Mouse (Mus musculus): ENCODE measurements around the gene Vcp.
A peak's percentile ranks its signal among the peaks of the same experiment; 100 is the strongest.

Gene Vcp

DNA sequence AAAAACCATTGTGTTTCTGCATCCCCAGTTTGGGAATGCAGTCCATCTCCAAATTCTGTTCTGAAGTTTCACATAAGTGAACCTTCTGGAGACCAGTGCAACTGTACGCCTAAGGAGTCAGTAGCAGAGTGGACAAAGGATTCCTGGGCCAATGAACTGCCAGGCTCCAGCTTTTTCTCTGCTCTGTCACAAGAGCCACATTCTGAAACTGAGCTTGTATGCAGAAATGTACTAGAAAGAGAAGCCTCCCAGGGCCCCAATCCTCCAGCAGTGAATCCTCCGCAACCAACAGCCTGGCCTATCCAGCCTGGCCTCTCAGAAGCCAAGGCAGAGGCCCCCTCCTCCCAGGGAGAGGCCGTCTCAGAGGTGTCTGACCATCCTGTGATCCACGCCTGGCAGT lies 27.4 kb downstream of the Vcp start:
- no peak for DNase-seq (ENCODE audit: low spot score in 2 of 2)

DNA sequence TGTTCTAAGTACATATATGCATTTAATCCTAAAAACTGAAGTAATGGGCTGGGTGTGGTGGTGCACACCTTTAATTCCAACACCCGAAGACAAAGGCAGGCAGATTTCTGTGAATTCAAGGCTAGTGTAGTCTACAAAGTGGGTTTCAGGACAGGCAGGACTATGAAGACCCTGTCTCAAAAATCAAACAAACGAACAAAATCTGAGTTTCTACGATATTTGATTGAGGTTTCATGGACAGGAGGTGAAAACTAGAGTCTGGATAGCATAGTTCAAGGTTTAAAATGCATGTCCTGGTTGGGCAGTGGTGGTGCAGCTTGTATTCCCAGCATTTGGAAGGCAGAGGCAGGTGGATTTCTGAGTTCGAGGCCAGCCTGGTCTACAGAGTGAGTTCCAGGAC lies 31.0 kb downstream of the Vcp start, which contains the start of gene 1700022I11Rik:
Gene 1700022I11Rik, plus strand, starts transcription at position 301 of the 400 bp plus-strand sequence.
- no peak for DNase-seq (ENCODE audit: low spot score in 2 of 2)

DNA sequence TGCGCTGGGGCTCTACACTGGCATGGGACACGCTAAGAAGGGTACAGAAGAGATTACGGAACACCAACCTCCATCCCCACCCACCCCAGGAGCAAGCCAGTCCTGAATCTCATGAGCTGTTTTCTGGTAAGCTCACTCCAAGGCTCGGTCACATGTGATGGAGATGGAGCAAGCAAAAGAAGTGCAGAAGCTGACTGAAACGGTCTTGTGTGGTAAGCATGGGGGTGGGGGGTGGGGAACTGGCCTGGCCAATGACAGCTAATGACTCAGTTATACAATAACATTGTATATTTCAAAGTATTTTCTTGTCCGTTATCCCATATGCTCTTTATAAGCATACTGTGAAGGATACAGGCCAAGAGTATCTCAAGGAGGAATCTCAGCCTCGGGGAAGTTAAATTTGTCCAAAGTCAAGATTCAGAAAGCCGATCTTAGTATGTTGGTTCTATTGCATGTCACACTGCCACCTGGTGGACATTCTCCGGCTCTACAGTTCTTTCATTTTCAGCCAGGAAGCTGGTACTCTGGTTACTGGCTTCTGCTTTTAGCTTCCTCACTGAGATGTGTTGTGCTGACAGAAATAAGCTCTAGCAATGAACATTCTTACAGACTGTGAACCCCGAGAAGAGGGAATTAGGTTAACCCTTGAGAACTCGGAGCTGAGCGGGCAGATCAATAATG lies 35.1 kb downstream of the Vcp start:
- DNase-seq (ENCODE audit: low spot score in 2 of 2): peak in 1 of 2 experiments; percentile 72

DNA sequence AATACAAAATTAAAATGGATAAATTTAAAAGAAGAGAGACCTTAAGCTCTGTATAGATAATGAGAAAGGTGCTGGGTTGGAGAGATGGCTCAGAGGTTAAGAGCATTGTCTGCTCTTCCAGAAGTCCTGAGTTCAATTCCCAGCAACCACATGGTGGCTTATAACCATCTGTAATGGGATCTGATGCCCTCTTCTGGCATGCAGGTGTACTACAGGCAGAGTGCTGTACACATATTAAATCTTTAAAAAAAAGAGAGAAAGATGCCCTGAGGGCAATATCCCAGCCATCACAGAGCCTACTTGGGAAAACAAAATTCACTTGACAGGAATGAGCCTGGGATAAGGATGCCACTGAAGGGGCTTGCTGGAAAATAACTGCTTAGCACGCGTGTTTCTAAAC lies 36.8 kb downstream of the Vcp start:
- DNase-seq (ENCODE audit: low spot score in 2 of 2): no peak

DNA sequence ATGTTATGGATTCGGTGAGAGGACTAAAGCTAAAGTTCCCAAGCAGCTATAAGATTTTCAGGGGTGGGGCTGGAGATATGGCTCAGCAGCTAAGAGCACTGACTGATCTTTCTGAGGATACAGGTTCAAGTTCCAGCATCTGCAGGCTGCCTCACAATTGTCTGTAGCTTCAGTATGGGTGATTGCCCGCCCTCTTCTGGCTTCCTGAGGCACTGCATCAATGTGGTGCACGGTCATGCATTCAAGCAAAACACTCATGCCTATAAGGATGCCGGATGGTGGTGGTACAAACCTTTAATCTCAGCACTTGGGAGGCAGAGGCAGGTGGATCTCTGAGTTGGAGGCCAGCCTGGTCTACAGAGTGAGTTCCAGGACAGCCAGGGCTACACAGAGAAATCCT lies 38.7 kb downstream of the Vcp start:
- peak in 1 of 2 experiments; percentile 79 for DNase-seq (ENCODE audit: low spot score in 2 of 2)

DNA sequence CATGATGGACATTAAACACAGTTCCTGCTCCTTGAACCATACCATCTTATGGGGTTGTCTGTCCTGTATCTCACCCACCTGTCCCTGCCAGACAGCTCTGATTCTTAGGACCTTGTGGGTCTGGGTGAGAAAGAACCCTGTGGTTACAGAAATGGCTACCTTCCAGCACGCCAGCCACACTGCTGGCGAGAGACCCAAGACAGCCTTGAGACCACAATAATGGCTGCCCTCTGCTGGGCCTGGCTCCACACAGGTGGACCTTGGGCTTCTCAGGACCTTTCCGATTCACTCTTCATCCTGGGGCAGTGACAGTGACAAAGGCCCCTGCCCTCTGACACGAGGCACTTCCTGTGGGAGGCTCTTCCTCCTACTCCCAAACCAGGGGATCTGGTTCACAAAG lies 40.9 kb downstream of the Vcp start:
- DNase-seq (ENCODE audit: low spot score in 2 of 2): no peak

DNA sequence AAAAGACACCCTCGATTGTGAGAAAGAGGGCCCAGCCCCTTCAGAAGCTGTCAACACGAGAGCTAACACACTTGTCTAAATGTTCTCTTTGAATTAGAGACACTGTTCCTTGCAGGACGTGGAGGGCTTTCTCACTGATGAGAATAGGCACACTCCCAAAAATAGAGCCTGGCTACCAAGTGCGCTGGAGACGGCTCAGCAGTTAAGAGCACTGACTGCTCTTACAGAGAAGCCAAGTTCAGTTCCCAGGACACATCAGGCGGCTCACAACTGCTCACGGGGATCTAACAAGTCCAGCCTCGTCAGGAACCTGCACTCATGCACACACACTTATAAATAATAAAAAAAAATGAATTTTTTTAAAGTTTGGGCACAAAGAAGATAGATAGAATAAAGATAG lies 41.4 kb downstream of the Vcp start:
- DNase-seq (ENCODE audit: low spot score in 2 of 2): no peak

DNA sequence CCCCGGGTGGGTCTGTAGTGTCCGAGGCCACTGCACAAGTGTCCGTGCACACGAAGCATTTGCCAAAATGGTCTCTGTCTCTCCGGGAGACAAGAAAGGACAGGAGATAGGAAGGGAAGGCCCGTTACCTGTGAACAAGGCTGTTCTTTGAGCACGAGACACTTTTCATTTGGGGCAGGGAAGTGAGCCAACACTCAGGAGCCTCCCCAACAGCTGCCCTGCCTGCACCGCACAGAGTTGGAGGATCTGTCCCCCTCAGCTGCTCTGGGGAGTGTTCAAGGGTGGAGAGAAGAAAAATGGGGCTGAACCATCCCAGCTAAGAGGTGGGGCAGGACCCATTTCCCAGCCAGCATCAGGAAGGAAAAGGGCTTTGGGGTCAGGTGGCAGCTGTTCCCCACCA lies 42.3 kb downstream of the Vcp start:
- DNase-seq (ENCODE audit: low spot score in 2 of 2): no peak

DNA sequence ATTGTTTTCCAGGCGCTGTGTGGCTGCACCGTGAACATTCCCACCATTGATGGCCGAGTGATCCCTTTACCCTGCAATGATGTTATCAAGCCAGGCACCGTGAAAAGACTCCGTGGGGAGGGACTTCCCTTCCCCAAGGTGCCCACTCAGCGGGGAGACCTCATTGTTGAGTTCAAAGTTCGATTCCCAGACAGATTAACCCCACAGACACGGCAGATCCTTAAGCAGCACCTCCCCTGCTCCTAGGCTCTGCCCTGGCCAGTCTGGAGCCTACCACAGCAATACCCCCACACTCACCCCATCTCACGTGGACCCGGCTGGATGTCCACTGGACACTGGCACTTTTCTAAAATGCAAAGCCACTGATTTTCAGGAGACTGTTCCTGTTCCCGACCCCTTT lies 43.0 kb downstream of the Vcp start:
- DNase-seq (ENCODE audit: low spot score in 2 of 2): no peak

DNA sequence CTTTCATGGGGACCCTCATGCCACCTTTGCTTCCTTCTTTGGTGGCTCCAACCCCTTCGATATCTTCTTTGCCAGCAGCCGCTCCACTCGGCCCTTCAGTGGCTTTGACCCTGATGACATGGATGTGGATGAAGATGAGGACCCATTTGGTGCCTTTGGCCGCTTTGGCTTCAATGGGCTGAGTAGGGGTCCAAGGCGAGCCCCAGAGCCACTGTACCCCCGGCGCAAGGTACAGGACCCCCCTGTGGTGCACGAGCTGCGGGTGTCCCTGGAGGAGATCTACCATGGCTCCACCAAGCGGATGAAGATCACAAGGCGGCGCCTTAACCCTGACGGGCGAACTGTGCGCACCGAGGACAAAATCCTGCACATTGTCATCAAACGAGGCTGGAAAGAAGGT lies 43.7 kb downstream of the Vcp start:
- DNase-seq (ENCODE audit: low spot score in 2 of 2): no peak

DNA sequence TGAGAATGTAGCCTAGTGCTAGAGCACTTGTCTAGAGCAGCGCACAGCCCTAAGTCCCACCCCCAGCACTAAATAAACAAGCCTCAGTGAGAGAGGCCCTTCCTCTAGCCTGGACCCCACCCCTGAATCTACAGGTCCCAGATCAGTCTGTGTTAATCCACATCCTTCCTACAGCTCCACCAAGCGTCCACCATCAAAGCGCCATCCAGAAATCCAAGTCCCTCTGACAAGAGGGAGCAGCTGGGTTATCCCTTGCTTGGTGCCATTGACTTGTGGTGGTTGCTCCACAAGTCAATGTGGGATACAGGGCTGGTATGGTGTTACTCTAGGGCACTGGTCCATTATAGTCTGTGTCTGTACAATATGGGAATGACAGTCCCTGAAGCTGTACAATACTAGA lies 45.1 kb downstream of the Vcp start:
- no peak for DNase-seq (ENCODE audit: low spot score in 2 of 2)

DNA sequence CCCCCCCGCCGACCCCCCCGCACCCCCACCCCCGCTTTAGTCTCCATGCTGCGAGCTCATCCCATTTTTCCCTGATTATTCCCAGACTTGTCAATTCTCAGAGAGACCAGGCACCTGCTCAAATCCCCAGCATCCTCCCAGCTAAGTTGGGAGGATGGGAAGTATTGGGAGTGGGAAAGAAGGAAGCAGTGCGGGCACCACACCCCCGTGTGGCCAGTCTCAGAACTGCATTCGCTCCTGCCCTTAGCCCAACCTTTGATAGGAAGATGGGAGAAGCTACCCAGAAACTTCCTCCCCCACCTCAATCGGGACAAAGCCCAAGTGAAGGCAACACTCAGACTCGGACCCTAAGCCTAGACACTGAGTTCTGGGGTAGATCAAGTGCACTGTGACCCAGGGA lies 46.0 kb downstream of the Vcp start:
- peak in 1 of 2 experiments; percentile 88 for DNase-seq (ENCODE audit: low spot score in 2 of 2)

DNA sequence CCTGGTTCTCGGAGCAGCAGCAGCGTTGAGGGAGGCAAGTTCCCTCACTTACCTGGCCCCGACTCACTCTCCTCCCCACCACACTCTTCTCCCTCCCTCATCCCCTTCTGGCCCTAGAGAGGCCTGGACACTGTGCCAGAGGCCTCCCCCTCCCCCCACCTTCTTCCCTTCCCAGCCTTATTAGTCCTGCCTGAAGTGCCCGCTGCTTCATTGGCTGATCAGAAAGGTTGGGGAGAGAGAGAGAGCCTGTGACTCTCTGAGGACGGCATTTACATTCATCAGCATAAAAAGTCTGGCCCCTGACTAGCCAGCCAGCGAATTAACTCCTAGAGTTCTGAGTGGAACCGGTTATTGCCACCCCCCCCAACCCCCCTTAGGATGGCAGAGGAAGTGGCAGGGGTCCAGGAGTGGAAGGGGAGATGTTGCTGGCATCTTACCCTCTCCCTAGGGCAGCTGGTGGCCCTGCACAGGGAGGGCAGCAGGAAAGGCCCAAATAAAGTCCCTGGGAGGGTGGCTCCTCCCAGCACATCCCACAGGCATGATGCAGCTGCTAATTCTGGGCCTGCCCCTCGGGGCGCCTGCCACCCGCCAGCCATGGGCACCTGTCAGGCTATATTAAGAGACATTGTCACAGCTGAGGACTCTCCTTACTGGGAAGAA lies 46.7 kb downstream of the Vcp start:
- DNase-seq (ENCODE audit: low spot score in 2 of 2): peak in 1 of 2 experiments; percentile 50

DNA sequence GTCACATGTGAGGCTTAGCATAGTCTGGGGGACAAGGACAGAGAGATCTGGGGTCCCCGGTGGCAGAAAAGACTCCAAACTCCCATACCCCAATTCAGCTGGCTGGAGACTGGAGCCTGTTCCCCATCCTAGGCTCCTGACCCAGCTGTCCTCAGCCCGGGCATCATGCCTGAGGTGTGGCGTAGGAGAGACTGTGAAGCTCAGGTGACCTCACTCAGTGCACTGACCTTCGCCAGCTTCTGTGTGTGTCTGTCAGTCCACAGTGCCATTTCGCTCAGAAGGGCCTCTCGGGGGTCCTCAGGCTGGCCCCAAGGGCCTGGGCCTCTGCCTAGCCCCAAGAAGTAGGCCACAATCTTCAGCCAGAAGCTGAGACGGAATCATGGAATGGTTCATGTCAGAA lies 47.7 kb downstream of the Vcp start:
- DNase-seq (ENCODE audit: low spot score in 2 of 2): no peak

DNA sequence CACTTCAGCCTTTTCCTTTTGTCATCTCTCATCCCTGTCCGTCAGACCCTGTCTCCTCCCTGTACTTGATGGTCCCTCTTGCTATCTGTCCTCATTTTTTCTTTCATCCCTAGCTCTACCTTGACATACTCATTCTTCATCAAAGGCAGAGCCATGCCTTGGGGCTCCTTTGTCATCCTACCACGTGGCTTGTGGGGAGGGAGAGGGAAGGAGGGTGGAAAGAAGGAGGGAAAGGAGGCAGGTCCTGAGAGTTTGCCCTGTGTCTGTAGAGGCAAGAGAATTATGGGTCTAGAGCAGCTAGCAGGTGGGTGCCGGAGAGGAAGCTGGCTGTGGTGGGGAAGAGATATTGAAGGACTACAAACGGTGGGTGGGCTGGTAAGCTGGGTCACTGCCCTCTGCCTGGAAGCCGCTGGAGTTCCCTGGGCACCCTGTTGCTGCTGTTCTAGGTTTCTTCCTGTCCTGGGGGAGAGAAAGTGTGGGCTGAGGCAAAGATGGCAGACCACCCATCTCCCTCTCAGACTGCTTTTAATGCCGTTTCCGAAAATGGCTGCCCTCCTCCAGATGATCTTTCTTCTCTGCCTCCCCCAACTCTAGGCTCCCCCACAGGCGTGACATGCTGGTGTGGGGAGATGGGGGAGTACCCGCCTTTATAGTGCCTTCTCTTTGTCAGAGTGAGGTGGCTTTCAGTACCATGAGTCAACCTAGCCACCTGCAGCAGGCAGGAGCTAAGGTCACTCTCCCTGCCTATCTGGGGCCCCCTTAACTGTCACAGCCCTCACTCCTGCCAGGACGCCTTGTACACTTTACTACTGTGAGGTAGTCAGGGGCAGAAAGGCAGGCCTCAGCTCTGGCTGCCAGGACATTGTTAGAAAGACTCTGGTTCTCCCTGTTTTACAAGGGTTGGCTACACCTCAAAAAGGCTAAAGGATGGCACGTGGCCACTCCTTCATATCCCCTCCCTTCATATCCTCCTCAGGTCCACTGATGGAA lies 48.8 kb downstream of the Vcp start:
- peak in 1 of 2 experiments; percentile 30 for DNase-seq (ENCODE audit: low spot score in 2 of 2)

DNA sequence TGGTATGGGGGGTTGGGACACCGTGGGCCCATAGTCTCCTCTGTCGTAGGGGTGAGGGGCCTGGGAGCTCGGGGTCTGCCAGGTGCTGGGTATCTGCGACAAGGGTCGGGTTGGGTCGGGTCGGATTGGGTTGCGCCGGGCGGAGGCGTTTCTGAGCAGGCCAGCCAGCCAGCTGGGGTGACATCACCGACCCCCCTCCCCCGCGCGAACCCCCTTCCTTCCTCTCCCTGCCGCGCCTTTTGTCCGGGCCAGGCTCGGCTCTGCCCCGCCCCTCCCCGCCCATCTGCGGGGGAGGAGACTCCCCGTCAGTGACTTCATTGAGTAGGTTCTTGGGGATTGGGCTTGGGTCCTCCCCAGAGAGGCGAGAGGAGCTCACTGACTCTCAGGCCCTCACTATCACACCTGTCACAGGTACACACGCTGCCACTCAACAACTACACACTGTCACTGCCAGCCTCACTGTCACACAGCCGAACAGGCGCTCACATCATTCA lies 50.2 kb downstream of the Vcp start:
- peak in 1 of 2 experiments; percentile 88 for DNase-seq (ENCODE audit: low spot score in 2 of 2)

DNA sequence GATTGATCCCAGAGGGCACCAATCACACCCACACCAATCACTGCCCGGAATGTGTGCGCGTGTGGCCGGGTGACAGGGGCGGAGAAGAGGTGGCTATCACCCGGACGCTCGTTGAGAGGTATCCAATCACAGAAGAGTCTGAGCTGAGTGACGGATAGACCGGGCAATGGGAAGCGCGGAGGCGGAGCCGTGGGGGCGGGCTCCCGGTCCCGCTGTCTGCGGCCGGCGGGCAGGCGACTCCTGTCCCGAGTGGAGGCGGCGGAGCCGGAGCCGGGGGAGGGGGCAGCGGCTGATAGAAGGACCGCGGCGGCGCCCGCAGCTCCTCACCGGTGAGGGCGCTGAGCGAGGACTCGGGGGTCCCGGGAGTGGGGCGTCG lies 50.6 kb downstream of the Vcp start, which contains the start of gene Dnajb5:
Gene Dnajb5, plus strand, starts transcription at position 139 of the 376 bp plus-strand sequence.
- peak; percentile 99 for DNase-seq (ENCODE audit: low spot score in 2 of 2)

DNA sequence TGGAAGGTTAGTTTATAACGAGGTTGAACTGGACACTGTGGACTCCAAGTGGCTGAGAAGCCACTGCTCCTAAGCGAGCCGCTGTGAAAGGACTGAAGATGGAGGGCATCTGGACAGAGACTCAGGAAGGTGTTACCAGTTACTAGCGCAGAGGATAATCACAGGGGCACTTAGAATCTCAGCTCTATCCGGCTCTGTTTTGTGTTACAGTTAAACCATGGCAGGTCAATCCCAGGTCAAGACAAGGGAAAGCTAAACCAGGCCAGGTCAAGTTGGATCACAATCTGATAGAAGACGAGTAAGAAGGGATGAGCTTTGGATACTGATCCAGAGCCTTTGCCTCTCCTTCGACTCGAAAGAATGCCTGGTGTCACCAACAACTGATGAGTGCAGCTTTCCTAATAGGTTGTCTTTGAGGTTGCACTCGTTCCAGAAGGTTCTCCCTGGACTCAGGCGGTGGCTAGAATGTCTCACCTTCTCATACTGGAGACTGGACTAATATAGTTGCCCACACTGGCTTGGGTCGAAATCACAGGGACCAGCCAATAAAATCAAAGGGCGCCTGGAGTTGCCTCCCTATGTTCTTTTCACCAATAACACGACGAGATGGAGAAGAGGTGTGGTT lies 51.1 kb downstream of the Vcp start:
- no peak for DNase-seq (ENCODE audit: low spot score in 2 of 2)

DNA sequence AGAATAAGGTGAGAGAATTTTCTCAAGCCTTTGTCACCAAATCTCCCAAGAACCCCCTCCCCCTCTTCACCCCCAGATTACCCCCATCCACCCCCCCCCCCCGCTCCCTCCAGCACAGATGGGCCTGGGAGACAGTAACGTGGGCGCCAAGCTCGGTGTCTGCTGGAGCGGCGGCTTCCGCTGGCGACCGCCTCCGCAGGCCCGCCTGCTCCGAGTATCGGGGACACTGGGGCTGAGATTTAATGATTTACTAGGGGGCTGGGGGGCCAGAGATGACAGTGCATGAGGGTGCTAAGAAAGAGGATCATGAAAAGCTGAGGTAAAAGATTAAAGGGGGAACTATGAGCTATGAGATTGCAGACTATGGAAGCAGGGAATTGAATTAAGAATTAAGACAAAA lies 51.8 kb downstream of the Vcp start:
- peak in 1 of 2 experiments; percentile 63 for DNase-seq (ENCODE audit: low spot score in 2 of 2)

DNA sequence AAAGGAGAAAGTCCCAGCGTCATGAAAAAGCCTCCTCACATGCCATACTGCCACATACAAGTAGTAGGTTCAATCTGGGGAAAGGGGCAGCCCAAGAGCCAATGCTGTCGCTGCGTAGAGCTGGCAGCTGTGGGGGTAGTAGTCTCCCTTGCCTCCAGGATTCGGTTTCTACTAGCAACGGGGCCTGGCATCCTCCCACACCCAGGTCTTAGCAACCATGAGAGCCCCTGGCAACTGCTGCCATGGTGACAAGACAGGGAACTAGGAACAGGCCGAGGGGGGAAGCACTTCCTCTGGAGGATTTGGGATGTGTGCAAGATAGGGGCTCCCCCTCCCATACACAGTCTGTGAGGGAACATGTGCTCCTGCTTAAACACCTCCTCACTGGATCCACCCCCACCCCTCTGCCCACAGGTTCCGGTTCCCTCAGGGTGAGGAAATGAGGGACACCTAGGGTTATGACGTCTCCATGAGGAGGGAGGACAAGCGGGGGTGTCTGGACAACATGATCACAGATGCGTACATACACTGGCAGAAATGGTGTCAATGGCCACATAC lies 53.5 kb downstream of the Vcp start:
- peak; percentile 93 to 95 for DNase-seq (ENCODE audit: low spot score in 2 of 2)

DNA sequence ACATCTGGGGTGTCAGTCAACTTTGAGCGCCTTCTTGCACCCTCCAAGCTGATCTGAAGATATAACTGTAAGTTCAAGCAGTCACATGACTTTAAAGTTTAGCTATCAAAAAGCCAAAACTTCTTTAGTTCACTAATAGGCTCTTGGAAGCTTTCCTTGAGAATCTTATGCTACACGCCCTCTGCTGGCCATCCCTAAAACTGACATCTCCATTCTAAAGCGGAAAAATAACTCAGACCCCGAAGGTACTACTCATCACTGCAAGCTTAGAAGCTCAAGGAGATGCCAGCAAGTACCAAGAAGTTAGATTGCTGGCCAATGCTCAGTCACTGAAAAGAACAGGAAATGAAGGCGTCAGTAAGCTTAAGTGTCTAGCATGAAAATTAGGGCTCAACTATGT lies 54.4 kb downstream of the Vcp start:
- DNase-seq (ENCODE audit: low spot score in 2 of 2): peak in 1 of 2 experiments; percentile 86

All from left cerebral cortex, adult 9 months (tissue).